Mouse (Mus musculus): Measurements from ENCODE around the gene Trex1.

- TF ChIP-seq CTCF (IDR thresholded peaks at IDR 0.05; ENCODE audit: insufficient read depth, low read length) = no peak
- TF ChIP-seq POLR2A (IDR thresholded peaks at IDR 0.05; ENCODE audit: borderline replicate concordance, extremely low read depth, low read depth, low read length) = no peak
Observed at GRCm38 (mm10) chr9:109093786-109094552, 34.4 kb upstream of the Trex1 start.
